Mouse (Mus musculus): ENCODE measurements around the gene Zfp663.

DNA sequence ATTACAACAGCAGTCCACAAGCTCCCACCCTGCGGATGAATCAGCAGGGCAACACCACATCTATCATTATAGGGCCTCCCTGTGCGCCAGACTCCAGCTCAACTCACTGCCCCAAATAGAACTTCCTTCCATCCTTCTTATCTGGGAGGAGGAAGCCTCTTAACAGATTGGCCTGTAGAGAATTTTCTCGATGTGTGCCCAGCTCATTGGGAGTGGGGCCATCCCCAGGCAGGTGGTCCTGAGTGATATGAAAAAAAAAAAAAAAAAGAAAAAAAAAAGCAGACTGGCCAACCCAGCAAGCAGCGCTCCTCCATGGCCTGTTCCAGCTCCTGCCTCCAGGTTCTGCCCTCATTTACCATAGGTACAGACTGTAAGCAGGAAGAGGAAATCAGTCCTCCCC, 7.5 kb upstream of the Zfp663 start:
- TF ChIP-seq CTCF (IDR thresholded peaks at IDR 0.05) (no peak), EP300 (IDR thresholded peaks at IDR 0.05) (no peak)

Data from lung, postnatal 0 days (tissue).